Mouse (Mus musculus) adrenal gland, postnatal 25 days (tissue): ENCODE measurements around the gene Pa2g4. TPM values are rescaled to one million over a fixed set of nuclear protein-coding genes. Genes with fewer than 3 reads are reported as not detected.

Experiments
- microRNA-seq, 2 experiments: library from miRNA; unstranded; fragments of <30 nt; microRNA quantifications; one replicate each; pipeline ENCODE4 v1.2.0; 2021
- total RNA-seq: library from RNA; stranded (reverse); gene quantifications from 2 replicates; pipeline ENCODE4 v1.2.3, GENCODE M21; 2021

The Pa2g4 gene
- total RNA-seq, 1 experiment from 2014 or later, result 83.8 TPM

Small RNA genes lying within 50 kb of the gene (microRNA-seq; reads per million reads assigned to microRNA genes)
- gene Gm47275, result 0 to 0.36 reads per million in 2 experiments
- 0.34 to 0.36 reads per million in 2 experiments for gene Mir6916
- gene Mir6917, result 0 reads per million in 2 experiments

Other genes with a start within 250 kb of the Pa2g4 start
- 164 and 206 TPM in 2 replicates for gene Cnpy2, start 243.5 kb downstream of the Pa2g4 start, total RNA-seq
- gene Cs, start 228.3 kb downstream of the Pa2g4 start, total RNA-seq, result 287 and 317 TPM in 2 replicates
- gene Coq10a, start 197.0 kb downstream of the Pa2g4 start, total RNA-seq, result 74.4 and 80.2 TPM in 2 replicates
- gene Ankrd52, start 188.9 kb downstream of the Pa2g4 start, total RNA-seq, result 72.3 and 75.1 TPM in 2 replicates
- gene Slc39a5, start 164.8 kb downstream of the Pa2g4 start, total RNA-seq, result not detected in 2 replicates
- 74.6 and 75.0 TPM in 2 replicates for gene Nabp2, start 154.5 kb downstream of the Pa2g4 start, total RNA-seq
- gene Rnf41, start 154.3 kb downstream of the Pa2g4 start, total RNA-seq, result 35.9 and 44.4 TPM in 2 replicates
- gene Smarcc2, start 106.7 kb downstream of the Pa2g4 start, total RNA-seq, result 107 and 125 TPM in 2 replicates
- 791 and 820 TPM in 2 replicates for gene Myl6, start 71.8 kb downstream of the Pa2g4 start, total RNA-seq
- 5.0 and 6.9 TPM in 2 replicates for gene Myl6b, start 67.3 kb downstream of the Pa2g4 start, total RNA-seq
- gene Esyt1, start 40.1 kb downstream of the Pa2g4 start, total RNA-seq, result 18.1 and 22.9 TPM in 2 replicates
- 9.1 and 13.6 TPM in 2 replicates for gene Zc3h10, start 18.2 kb downstream of the Pa2g4 start, total RNA-seq
- 2,617 and 2,671 TPM in 2 replicates for gene Rpl41, start 16.7 kb downstream of the Pa2g4 start, total RNA-seq
- 2.8 and 3.8 TPM in 2 replicates for gene Erbb3, start 23.7 kb upstream of the Pa2g4 start, total RNA-seq
- gene Rps26, start 60.8 kb upstream of the Pa2g4 start, total RNA-seq, result 688 and 827 TPM in 2 replicates
- gene Ikzf4, start 80.0 kb upstream of the Pa2g4 start, total RNA-seq, result 1.5 and 2.0 TPM in 2 replicates
- gene Suox, start 108.1 kb upstream of the Pa2g4 start, total RNA-seq, result 18.8 and 21.1 TPM in 2 replicates
- gene Rab5b, start 130.3 kb upstream of the Pa2g4 start, total RNA-seq, result 106 and 124 TPM in 2 replicates
- 1.5 and 2.2 TPM in 2 replicates for gene Pmel, start 138.2 kb upstream of the Pa2g4 start, total RNA-seq
- gene Cdk2, start 139.0 kb upstream of the Pa2g4 start, total RNA-seq, result 27.4 and 29.0 TPM in 2 replicates
- 15.1 and 17.6 TPM in 2 replicates for gene Dgka, start 178.9 kb upstream of the Pa2g4 start, total RNA-seq
- 19.5 and 25.2 TPM in 2 replicates for gene Pym1, start 181.9 kb upstream of the Pa2g4 start, total RNA-seq
- gene Mmp19, start 224.9 kb upstream of the Pa2g4 start, total RNA-seq, result 38.6 and 46.9 TPM in 2 replicates
- 57.1 and 79.6 TPM in 2 replicates for gene Dnajc14, start 238.1 kb upstream of the Pa2g4 start, total RNA-seq
- gene Tmem198b, start 238.4 kb upstream of the Pa2g4 start, total RNA-seq, result 8.8 and 13.8 TPM in 2 replicates